Mouse (Mus musculus) liver, postnatal 0 days (tissue): ENCODE data around the gene Pim3.

Experiments used
- CTCF ChIP-seq: sonication (generic); IDR thresholded peaks from 2 replicates; pipeline ENCODE4 v1.5.1; 2016; ENCODE audit warnings: antibody characterized with exemption, low read depth
- EP300 ChIP-seq: IDR thresholded peaks from 2 replicates; pipeline ENCODE4 v1.6.1; 2016; ENCODE audit warnings: antibody characterized with exemption, low read depth, mild to moderate bottlenecking

GRCm38 (mm10) chr15:88870418-88871185 lies 8.6 kb downstream of the Pim3 start:
- TF ChIP-seq CTCF (no peak), EP300 (peak; percentile 87)
